Mouse (Mus musculus): ENCODE measurements around the gene Ankrd23. TPM values are rescaled to one million over a fixed set of nuclear protein-coding genes. Genes with fewer than 3 reads are reported as not detected.

The Ankrd23 gene
- total and polyA plus RNA-seq, 3 experiments = 2.9 to 3.7 TPM; not detected in 1

DNA sequence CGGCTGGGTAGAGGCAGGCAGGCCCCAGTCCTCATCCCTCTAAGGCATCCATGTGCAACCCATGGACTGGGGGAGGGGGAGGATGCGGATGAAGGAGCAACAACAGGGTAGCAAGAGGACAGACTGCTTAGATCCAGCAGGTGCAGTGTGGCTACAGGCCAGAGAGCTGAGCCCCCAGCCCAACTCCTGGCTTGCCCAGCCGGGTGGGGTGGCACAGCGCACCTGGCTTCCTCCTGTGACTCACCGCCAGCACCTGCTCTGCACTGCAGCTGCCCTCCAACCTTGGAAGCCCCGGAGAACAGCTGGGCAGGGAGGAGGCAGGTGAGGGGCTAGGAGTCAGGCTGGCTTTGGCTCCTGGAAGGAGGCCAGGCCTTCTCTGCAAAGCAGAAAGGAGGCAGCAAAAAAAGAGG is 43.3 kb upstream of the Ankrd23 start:
- DNase-seq (ENCODE audit: low read depth, low spot score) = peak; percentile 13
- no peaks in the 10 kb centered on the region for H3K27me3 ChIP-seq (ENCODE audit: control insufficient read depth in 1 of 2, insufficient read depth in 2 of 2, low read length in 2 of 2)
- H3K79me2 ChIP-seq (ENCODE audit: control insufficient read depth, insufficient read depth, low read length, poor library complexity) = no peaks in the 10 kb centered on the region
- no peak overlapping the region for H3K9ac ChIP-seq (ENCODE audit: control insufficient read depth, low read depth, low read length, poor library complexity, severe bottlenecking)
- H3K36me3 ChIP-seq (ENCODE audit: control insufficient read depth in 1 of 2, insufficient read depth in 2 of 2, low read length in 2 of 2) = no peaks in the 10 kb centered on the region
- no peak overlapping the region for H3K27ac ChIP-seq (ENCODE audit: control insufficient read depth, low read depth, low read length)
- no peaks in the 10 kb centered on the region for H3K4me1 ChIP-seq (ENCODE audit: control insufficient read depth in 1 of 2, insufficient read depth in 2 of 2, low read length in 2 of 2)
- no peaks in the 10 kb centered on the region for H3K9me3 ChIP-seq (replicated peaks; ENCODE audit: insufficient read depth, low read length)
- TF ChIP-seq MXI1 (IDR thresholded peaks at IDR 0.05; ENCODE audit: low read depth, low read length) (no peak), CHD1 (IDR thresholded peaks at IDR 0.05; ENCODE audit: low read depth, low read length) (no peak), JUND (IDR thresholded peaks at IDR 0.05; ENCODE audit: low read depth, low read length) (no peak), HCFC1 (IDR thresholded peaks at IDR 0.05; ENCODE audit: low read depth, low read length) (no peak), TAL1 (IDR thresholded peaks at IDR 0.05; ENCODE audit: low read length) (no peak), EP300 (IDR thresholded peaks at IDR 0.05; ENCODE audit: low read depth in 1 of 2, low read length in 2 of 2) (no peak), ELF1 (IDR thresholded peaks at IDR 0.05; ENCODE audit: low read depth, low read length) (no peak), SIN3A (IDR thresholded peaks at IDR 0.05; ENCODE audit: low read length) (no peak), ZKSCAN1 (IDR thresholded peaks at IDR 0.05; ENCODE audit: low read depth, low read length) (no peak), TBP (IDR thresholded peaks at IDR 0.05; ENCODE audit: low read depth, low read length) (no peak), BHLHE40 (IDR thresholded peaks at IDR 0.05; ENCODE audit: borderline replicate concordance, low read depth, low read length) (no peak), TCF12 (IDR thresholded peaks at IDR 0.05; ENCODE audit: low read depth, low read length) (no peak), MAX (IDR thresholded peaks at IDR 0.05; ENCODE audit: low read length) (no peak)
- no peak overlapping the region for H3K4me3 ChIP-seq (ENCODE audit: control insufficient read depth in 1 of 2, insufficient read depth in 1 of 2, low read depth in 2 of 2, low read length in 2 of 2)

DNA sequence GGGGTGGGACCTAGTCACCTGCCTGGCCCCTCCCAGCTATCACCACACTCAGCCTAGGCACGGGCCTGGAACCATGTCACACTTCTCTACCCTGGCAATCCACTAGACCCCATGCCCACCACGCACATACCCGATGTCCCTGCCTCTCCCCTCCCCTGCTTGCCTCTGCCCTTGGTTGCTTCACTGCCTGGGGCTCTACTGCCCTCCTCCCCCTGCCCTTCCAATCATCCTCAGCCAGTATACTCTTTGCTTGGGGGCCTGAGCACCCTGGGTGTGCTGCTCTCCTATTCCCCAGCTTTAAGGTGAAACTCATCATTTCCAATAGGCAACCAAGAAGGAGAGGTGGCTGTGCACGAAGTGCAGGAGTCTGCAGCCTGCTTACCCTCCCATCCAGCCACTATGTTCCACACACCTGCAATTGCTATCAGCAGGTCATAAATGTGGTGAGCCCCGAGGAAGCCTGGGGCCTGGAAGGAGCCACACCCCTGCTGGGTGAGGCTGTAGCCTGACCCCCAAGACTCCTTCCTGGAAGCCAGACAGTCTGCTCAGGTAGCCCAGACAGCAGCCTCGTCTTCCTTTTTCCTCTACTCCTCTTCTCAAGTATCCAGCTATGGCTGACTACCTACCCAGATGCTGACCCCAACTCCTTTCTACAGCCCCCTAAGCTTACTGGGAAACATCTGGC is 40.5 kb upstream of the Ankrd23 start:
- Histone ChIP-seq H3K27me3 (ENCODE audit: control insufficient read depth in 1 of 2, insufficient read depth in 2 of 2, low read length in 2 of 2) (no peaks in the 10 kb centered on the region; a peak in 2 of 4 replicates), H3K79me2 (ENCODE audit: control insufficient read depth, insufficient read depth, low read length, poor library complexity) (no peaks in the 10 kb centered on the region), H3K27ac (ENCODE audit: control insufficient read depth, low read depth, low read length) (no peak overlapping the region)

DNA sequence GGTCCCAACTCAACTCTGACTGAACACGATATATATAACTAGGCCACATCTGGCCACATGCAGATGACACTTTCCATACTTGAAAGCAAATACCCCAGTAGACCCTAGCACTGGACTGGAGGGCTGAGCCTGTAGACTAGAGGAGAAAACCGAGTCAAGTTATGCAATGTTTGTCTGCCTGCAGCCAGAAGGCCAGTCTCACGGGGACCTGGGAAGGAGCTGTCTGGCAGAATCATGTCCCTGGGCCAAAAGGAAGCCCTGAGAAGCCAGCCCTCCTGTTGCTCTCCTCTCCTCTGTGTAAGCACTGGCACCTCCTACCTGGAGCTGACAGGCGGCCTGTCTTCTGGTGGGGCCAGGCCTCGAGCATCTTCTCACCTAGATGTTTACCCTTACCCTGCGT is 38.7 kb upstream of the Ankrd23 start:
- TF ChIP-seq E2F4 (IDR thresholded peaks at IDR 0.05; ENCODE audit: borderline replicate concordance, low read depth, low read length) (no peak), ZKSCAN1 (IDR thresholded peaks at IDR 0.05; ENCODE audit: low read depth, low read length) (no peak), MAFK (IDR thresholded peaks at IDR 0.05; ENCODE audit: borderline replicate concordance, low read depth, low read length) (no peak), USF2 (IDR thresholded peaks at IDR 0.05; ENCODE audit: borderline replicate concordance in 1 of 2, insufficient read depth in 1 of 2, low read depth in 1 of 2, low read length in 2 of 2) (no peak), TCF12 (IDR thresholded peaks at IDR 0.05; ENCODE audit: low read depth, low read length) (no peak), ZC3H11A (IDR thresholded peaks at IDR 0.05; ENCODE audit: low read depth, low read length) (no peak)
- no peaks in the 10 kb centered on the region for H3K79me2 ChIP-seq (ENCODE audit: control insufficient read depth, insufficient read depth, low read length, poor library complexity)
- no peaks in the 10 kb centered on the region; a peak in 2 of 4 replicates for H3K27me3 ChIP-seq (ENCODE audit: control insufficient read depth in 1 of 2, insufficient read depth in 2 of 2, low read length in 2 of 2)
- H3K9me3 ChIP-seq (replicated peaks; ENCODE audit: insufficient read depth, low read length) = no peaks in the 10 kb centered on the region
- no peak overlapping the region for H3K4me3 ChIP-seq (ENCODE audit: control insufficient read depth in 1 of 2, insufficient read depth in 1 of 2, low read depth in 2 of 2, low read length in 2 of 2)
- no peaks in the 10 kb centered on the region for H3K36me3 ChIP-seq (ENCODE audit: control insufficient read depth in 1 of 2, insufficient read depth in 2 of 2, low read length in 2 of 2)
- DNase-seq (ENCODE audit: low read depth, low spot score) = no peak
- H3K27ac ChIP-seq (ENCODE audit: control insufficient read depth, low read depth, low read length) = no peak overlapping the region
- H3K9ac ChIP-seq (ENCODE audit: control insufficient read depth, low read depth, low read length, poor library complexity, severe bottlenecking) = no peak overlapping the region
- no peaks in the 10 kb centered on the region for H3K4me1 ChIP-seq (ENCODE audit: control insufficient read depth in 1 of 2, insufficient read depth in 2 of 2, low read length in 2 of 2)

More for the DNA sequence above, 40.5 kb upstream of the Ankrd23 start:
- Histone ChIP-seq H3K36me3 (ENCODE audit: control insufficient read depth in 1 of 2, insufficient read depth in 2 of 2, low read length in 2 of 2) (no peaks in the 10 kb centered on the region), H3K4me3 (ENCODE audit: control insufficient read depth in 1 of 2, insufficient read depth in 1 of 2, low read depth in 2 of 2, low read length in 2 of 2) (no peak overlapping the region), H3K9ac (ENCODE audit: control insufficient read depth, low read depth, low read length, poor library complexity, severe bottlenecking) (no peak overlapping the region), H3K9me3 (replicated peaks; ENCODE audit: insufficient read depth, low read length) (no peaks in the 10 kb centered on the region), H3K4me1 (ENCODE audit: control insufficient read depth in 1 of 2, insufficient read depth in 2 of 2, low read length in 2 of 2) (no peaks in the 10 kb centered on the region)
- no peak for DNase-seq (ENCODE audit: low read depth, low spot score)
- TF ChIP-seq ZNF384 (IDR thresholded peaks at IDR 0.05; ENCODE audit: low read depth, low read length) = no peak
- no peak for TF ChIP-seq MAZ (IDR thresholded peaks at IDR 0.05; ENCODE audit: low read depth, low read length)
- no peak for TF ChIP-seq KAT2A (conservative IDR thresholded peaks at IDR 0.05; ENCODE audit: low read depth, low read length)

Data from MEL (cell line).